Mouse (Mus musculus): ENCODE measurements around the gene Gm28539.

DNA sequence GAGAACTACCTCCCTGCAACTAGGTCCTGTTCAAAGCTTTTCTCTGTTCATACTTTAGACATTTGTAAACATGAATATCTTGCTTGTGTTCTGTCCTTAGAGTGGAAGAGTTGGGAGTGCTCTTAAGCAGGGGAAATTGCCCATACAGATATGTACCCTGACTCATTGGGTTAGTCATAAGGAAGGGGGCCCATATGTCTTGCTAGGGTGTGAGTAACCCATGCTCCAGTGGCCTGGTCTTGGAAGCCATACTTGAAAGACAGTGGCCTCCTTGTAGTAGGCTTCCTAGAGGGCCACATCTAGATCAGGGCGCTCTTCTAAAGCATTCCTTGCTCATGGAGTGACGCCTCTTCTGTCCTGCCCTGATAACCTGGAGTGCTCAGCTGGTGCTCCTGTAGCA, 114.0 kb downstream of the Gm28539 start:
- TF ChIP-seq CTCF (IDR thresholded peaks at IDR 0.05; ENCODE audit: borderline replicate concordance, extremely low read depth, insufficient read depth, insufficient read length) (no peak), POLR2A (IDR thresholded peaks at IDR 0.05; ENCODE audit: borderline replicate concordance, extremely low read depth, insufficient read depth, insufficient read length, poor library complexity, severe bottlenecking) (no peak)
